Mouse (Mus musculus) stomach, embryonic 16.5 days (tissue): ENCODE results near the gene Tm9sf4. TPM values are rescaled to one million over a fixed set of nuclear protein-coding genes. Genes with fewer than 3 reads are reported as not detected.

ENCODE experiments used
- ATAC-seq: fragments of 200-750 bp; cut with Nextera tagmentation; 2 replicates; pipeline ENCODE4 v1.8.0; 2017; ENCODE audit warnings: moderate number of reproducible peaks, moderate TSS enrichment; ENCODE audit not compliant: insufficient read depth, low FRiP score
- H3K27ac ChIP-seq: fragments of 300-500 bp; sonication (generic); 2 replicates; pipeline ENCODE4 v1.5.1; 2014; ENCODE audit warnings: low read length
- H3K27me3 ChIP-seq: fragments of 300-500 bp; sonication (generic); 2 replicates; pipeline ENCODE4 v1.6.1; 2014; ENCODE audit warnings: low read length, control low read depth, mixed read lengths; ENCODE audit not compliant: control insufficient read depth, insufficient read depth
- H3K36me3 ChIP-seq: fragments of 300-500 bp; sonication (generic); 2 replicates; pipeline ENCODE4 v1.6.1; 2014; ENCODE audit warnings: low read length; ENCODE audit not compliant: control insufficient read depth, insufficient read depth
- H3K4me1 ChIP-seq: fragments of 300-500 bp; sonication (generic); 2 replicates; pipeline ENCODE4 v1.6.1; 2014; ENCODE audit warnings: low read length, control low read depth, mixed read lengths; ENCODE audit not compliant: control insufficient read depth, insufficient read depth
- H3K4me2 ChIP-seq: fragments of 300-500 bp; sonication (generic); 2 replicates; pipeline ENCODE4 v1.6.1; 2014; ENCODE audit warnings: low read depth, low read length, mixed read lengths
- H3K4me3 ChIP-seq: fragments of 300-500 bp; sonication (generic); replicated peaks from 2 replicates; pipeline ENCODE4 v1.5.1; 2014; ENCODE audit warnings: mild to moderate bottlenecking, low read length
- H3K9ac ChIP-seq: fragments of 300-500 bp; sonication (generic); 2 replicates; pipeline ENCODE4 v1.6.1; 2014; ENCODE audit warnings: low read length
- H3K9me3 ChIP-seq: fragments of 300-500 bp; sonication (generic); replicated peaks from 2 replicates; pipeline ENCODE4 v1.6.1; 2016; ENCODE audit warnings: low read length, control low read depth; ENCODE audit not compliant: control insufficient read depth
- WGBS: fragments of 180-500 bp; shearing (Covaris S2); extraction: QIAGEN DNeasy Blood & Tissue Kit; methylation state at CpG from one replicate; pipeline ENCODE4 v1.1.7; 2014; 5-methylcytosine and 5-hydroxymethylcytosine counted together
- polyA plus RNA-seq: library from polyadenylated mRNA; unstranded; fragments of >200 nt; fragmentation: Nextera tagmentation; extraction: Ambion mirVana; gene quantifications from 2 replicates; pipeline ENCODE4 v1.2.1, GENCODE M21; 2015

The Tm9sf4 gene
- 86.7 and 93.4 TPM in 2 replicates for polyA plus RNA-seq

DNA sequence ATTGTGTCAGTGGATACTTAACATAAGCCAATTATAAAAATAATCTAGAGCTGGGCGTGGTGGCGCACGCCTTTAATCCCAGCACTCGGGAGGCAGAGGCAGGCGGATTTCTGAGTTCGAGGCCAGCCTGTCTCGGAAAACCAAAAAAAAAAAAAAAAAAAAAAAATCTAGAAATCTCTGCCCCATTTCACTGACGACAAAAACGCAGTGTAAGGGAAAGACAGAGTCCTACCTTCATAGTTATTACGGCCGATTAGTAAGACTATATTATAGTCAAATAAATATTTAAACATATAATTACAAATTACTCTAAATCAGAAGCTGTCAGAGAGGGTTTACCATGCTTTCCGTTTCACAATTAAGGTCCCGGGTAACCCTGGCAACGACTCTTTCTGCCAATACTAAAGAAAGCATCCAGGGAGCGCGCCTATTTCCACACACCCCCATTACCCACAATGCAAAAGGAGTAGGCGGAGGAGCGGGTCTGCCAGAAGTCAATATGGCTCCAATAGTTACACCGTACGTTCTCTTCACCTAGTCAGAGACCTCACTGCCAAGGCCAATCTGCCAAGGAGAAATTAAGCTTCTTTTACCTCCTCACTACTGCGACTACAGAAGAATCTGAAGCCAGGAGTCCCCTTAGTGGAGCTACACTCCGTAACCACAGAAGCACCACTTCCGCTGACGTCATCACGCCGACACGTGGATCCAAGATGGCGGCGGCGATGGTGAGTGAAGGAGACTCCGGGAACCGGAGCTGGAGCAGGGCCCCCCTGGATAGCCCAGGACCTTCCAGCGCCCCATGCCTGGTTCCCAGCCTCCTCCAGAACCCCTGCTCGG lies at the start of gene Tm9sf4:
Gene Tm9sf4, plus strand, starts transcription at position 460 of the 840 bp plus-strand sequence.
- Histone ChIP-seq H3K4me3 (peak within 1 kb of the TSS; percentile 99), H3K4me2 (peak within 1 kb of the TSS; percentile 98), H3K4me1 (peaks cover 7% of the 10 kb centered on the region; the same call in 1 of the 2 replicates), H3K27ac (peak within 1 kb of the TSS; percentile 96), H3K9ac (peak within 1 kb of the TSS; percentile 96), H3K9me3 (no peaks in the 10 kb centered on the region), H3K36me3 (no peaks in the 10 kb centered on the region), H3K27me3 (no peaks in the 10 kb centered on the region)
- ATAC-seq = peak; percentile 89
- 8% methylated on average over 34 of the region's 34 CpGs for WGBS

DNA sequence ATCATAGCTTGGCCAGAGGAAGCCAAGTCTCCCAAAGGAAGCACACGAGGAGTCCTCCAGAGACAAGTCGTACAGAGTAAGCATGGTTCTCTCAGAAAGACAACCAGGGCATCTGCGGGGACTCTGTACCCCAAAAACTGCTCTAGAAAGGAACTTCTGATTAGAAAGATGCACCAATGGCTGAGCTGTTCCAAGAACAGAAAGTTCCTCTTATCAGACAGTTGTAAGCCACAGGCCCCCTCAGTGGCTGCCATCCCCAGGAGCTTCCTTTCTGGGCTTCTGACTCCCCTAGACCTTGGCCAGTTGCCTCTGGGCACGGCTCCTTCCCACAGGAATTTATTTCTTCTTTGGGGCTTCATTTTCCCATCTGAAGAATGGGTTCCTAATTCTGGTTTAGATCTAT lies 45.4 kb upstream of the Tm9sf4 start:
- no peaks in the 10 kb centered on the region for H3K9me3 ChIP-seq
- H3K27me3 ChIP-seq = no peaks in the 10 kb centered on the region
- no peak overlapping the region for H3K9ac ChIP-seq
- H3K4me2 ChIP-seq = no peak overlapping the region
- H3K4me1 ChIP-seq = no peaks in the 10 kb centered on the region
- H3K27ac ChIP-seq = no peak overlapping the region
- WGBS = 67% methylated on average over 4 of the region's 4 CpGs
- no peak for ATAC-seq
- H3K36me3 ChIP-seq = no peaks in the 10 kb centered on the region
- no peak overlapping the region for H3K4me3 ChIP-seq

DNA sequence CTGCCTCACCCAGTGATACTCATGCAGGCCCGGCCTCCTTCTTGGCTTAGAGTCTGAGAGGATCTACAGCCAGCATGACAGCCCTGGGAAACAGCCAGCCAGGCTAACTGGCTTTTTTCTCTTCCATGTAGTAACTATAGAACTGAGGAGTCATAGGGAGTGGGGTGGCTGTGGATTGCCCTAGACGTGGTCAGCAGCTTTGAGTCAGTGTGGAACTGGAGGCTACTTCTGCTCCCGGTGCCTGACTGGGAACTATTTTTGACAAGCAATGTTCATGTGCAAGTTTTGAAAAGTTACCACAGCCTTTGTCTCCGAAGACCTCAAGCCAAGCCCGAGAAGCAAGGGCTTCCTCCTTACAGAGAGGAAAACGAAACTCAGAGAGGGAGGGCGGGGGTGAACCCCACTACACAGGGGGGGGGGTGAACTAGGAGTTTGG lies 44.0 kb upstream of the Tm9sf4 start:
- H3K27me3 ChIP-seq = no peaks in the 10 kb centered on the region
- H3K4me1 ChIP-seq = no peaks in the 10 kb centered on the region
- H3K27ac ChIP-seq = peak overlapping the region; percentile 38; the same call in 1 of the 2 replicates
- H3K4me3 ChIP-seq = no peak overlapping the region
- no peaks in the 10 kb centered on the region for H3K9me3 ChIP-seq
- ATAC-seq = no peak
- H3K4me2 ChIP-seq = no peak overlapping the region
- no peaks in the 10 kb centered on the region for H3K36me3 ChIP-seq
- 74% methylated on average over 7 of the region's 7 CpGs for WGBS
- no peak overlapping the region for H3K9ac ChIP-seq

DNA sequence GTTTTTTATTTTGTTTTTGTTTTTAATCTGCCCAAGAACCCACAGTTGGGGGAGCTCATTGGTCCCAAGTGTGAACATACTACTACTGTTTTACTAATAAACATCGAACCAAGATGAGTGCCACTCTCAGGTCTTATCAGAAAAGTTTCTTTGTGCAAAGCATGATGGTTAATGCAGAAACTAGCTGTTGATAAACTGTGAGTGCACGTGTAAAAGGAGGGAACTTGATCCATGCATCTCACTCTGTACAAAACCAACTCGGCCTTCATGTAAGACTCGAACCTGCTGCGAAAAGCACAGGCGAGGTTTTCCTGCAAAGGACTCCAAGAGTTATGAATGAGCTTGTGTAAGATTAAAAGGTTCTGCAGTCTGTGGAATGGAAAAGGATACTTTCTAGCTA lies 41.6 kb upstream of the Tm9sf4 start:
- H3K9me3 ChIP-seq = no peaks in the 10 kb centered on the region
- no peak for ATAC-seq
- H3K4me2 ChIP-seq = no peak overlapping the region
- no peak overlapping the region for H3K27ac ChIP-seq
- H3K36me3 ChIP-seq = no peaks in the 10 kb centered on the region
- H3K4me3 ChIP-seq = no peak overlapping the region
- WGBS = 83% methylated on average over 6 of the region's 6 CpGs
- H3K9ac ChIP-seq = no peak overlapping the region
- H3K4me1 ChIP-seq = no peaks in the 10 kb centered on the region
- H3K27me3 ChIP-seq = no peaks in the 10 kb centered on the region

DNA sequence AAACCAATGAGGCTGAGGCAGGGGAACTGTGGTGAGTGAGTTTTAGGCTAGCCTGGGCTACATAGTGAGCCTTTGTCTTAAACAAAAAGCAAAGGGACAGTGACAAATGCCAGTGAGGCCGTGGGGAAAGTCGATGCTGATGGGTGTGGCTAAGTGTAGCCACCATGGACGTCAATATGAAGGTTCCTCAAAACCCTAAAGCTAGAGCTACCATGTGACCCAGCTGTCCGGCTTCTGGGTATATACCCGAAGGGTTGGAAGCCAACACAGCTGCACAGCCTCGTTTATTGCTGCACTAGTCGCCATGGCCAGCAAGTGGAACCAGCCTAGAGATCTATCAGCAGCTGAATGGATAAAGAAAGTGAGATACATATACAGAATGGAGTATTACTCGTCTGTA lies 41.0 kb upstream of the Tm9sf4 start:
- Histone ChIP-seq H3K9me3 (no peaks in the 10 kb centered on the region), H3K27ac (no peak overlapping the region), H3K4me3 (no peak overlapping the region), H3K4me2 (no peak overlapping the region), H3K4me1 (no peaks in the 10 kb centered on the region), H3K27me3 (no peaks in the 10 kb centered on the region), H3K36me3 (no peaks in the 10 kb centered on the region), H3K9ac (no peak overlapping the region)
- 67% methylated on average over 8 of the region's 8 CpGs for WGBS
- no peak for ATAC-seq

DNA sequence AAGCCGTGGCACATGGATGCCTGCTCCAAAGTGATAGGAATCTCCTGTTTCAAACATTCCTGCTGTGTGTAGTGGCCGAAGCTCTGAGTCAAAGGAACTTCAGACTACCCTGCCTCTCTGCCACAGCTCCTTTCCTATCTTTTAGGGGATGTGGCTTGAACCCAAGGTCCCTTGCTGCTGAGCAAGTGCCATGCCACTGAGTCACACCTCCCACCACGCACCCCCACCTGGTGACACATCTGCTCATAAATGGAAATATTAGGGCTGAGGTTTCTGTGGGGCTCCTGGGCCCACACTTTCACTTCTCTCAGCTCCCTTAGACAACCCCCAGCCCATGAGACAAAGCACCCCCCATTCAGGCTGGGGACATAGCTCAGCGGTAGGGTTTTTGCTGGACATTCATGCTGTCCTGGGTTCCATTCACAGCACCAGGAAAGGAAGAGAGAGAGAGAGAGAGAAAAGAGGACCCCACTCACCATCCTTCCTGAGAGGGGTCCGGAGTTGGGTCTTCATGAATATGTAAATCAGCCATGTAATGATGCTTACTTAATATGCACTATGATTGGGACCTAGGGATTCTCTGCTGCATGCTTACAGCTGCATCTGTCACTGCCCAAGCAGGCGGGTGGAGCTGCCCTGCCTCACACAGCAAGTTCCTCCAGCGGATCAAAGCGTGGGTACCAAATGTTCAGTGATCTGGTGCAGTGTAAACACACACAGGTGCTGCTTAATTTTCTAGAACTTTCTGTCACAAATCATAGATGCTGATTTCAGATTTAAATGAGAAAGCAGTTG lies 39.1 kb upstream of the Tm9sf4 start:
- WGBS = 69% methylated on average over 8 of the region's 8 CpGs
- ATAC-seq = no peak
- Histone ChIP-seq H3K9me3 (no peaks in the 10 kb centered on the region), H3K27ac (no peak overlapping the region), H3K4me3 (no peak overlapping the region), H3K36me3 (no peaks in the 10 kb centered on the region), H3K9ac (no peak overlapping the region), H3K27me3 (no peaks in the 10 kb centered on the region), H3K4me2 (no peak overlapping the region), H3K4me1 (no peaks in the 10 kb centered on the region)

DNA sequence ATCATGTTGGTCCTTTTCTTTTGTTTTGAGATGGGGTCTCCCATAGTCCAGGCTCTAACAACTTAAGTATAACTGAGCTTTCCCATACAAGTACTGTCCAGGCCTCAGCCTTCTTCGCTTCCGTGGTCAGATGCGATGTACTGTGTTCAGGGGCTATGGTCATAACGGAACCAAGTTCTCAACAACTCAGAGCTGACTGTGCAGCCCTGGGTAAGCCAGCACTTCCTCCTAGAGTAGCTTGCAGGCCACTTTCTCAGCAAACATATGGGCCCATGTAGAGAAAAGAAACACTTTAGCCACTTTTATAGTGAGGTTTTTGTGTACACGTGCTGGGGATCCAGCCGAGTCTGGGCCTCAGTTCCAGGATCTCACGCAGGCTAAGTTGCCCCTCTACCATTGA lies 38.4 kb upstream of the Tm9sf4 start:
- no peaks in the 10 kb centered on the region for H3K9me3 ChIP-seq
- H3K4me1 ChIP-seq = no peaks in the 10 kb centered on the region
- H3K4me3 ChIP-seq = no peak overlapping the region
- H3K9ac ChIP-seq = no peak overlapping the region
- no peak overlapping the region for H3K4me2 ChIP-seq
- WGBS = 86% methylated on average over 7 of the region's 7 CpGs
- H3K27ac ChIP-seq = no peak overlapping the region
- H3K27me3 ChIP-seq = no peaks in the 10 kb centered on the region
- ATAC-seq = no peak
- H3K36me3 ChIP-seq = no peaks in the 10 kb centered on the region

DNA sequence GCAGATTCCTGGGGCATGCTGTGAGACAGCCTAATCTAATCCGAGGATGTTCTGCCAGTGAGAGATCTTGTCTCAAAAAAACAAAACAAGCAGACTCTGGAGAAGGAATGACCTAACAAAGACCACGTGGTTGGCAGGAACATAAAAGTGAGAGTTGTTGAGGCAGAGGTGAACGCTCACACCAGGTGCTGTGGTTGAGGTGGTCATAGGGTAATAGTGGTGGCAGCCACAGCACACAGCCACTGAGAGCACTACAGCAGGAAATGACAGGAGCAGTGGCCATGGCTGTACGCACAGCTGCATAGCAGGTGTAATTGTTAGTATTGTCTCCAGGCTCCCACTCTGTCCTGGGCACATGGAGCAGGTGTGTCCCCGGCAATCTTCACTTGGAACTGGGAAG lies 35.2 kb upstream of the Tm9sf4 start:
- no peak for ATAC-seq
- Histone ChIP-seq H3K9me3 (no peaks in the 10 kb centered on the region), H3K4me1 (no peaks in the 10 kb centered on the region), H3K4me2 (no peak overlapping the region), H3K27me3 (no peaks in the 10 kb centered on the region), H3K4me3 (no peak overlapping the region), H3K9ac (no peak overlapping the region), H3K27ac (no peak overlapping the region), H3K36me3 (no peaks in the 10 kb centered on the region)
- WGBS = 36% methylated on average over 5 of the region's 5 CpGs

DNA sequence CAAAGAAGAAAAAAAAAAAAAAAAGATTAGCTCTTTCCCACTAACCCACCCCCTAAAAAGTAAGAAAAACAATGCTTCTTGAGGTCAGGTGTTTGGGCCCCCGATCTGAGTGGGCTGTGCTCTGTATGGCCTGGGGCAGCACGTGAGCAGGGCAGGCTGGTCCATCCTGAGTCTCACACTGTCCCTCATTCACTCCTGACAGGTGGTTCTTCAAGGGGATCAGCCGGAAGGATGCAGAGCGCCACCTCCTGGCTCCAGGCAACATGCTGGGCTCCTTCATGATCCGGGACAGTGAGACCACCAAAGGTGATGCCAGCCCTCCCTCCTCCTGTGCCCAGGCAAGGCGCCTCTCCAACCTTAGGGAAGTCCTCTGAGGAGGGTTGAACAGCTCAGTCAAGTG lies 30.1 kb upstream of the Tm9sf4 start:
- ATAC-seq = no peak
- Histone ChIP-seq H3K9ac (no peak overlapping the region), H3K27ac (no peak overlapping the region), H3K4me1 (no peaks in the 10 kb centered on the region), H3K9me3 (no peaks in the 10 kb centered on the region), H3K4me2 (no peak overlapping the region), H3K36me3 (no peaks in the 10 kb centered on the region), H3K27me3 (no peaks in the 10 kb centered on the region), H3K4me3 (no peak overlapping the region)
- 20% methylated on average over 6 of the region's 6 CpGs for WGBS
